Mouse (Mus musculus) ES-Bruce4 (cell line): ENCODE data around the gene Baz2b. TPM values are rescaled to one million over a fixed set of nuclear protein-coding genes. Genes with fewer than 3 reads are reported as not detected.

Experiments used
- H3K27ac ChIP-seq: 2 replicates; pipeline ENCODE4 v1.5.1; 2012; ENCODE audit warnings: low read length, inconsistent platforms; ENCODE audit not compliant: insufficient read depth
- H3K27me3 ChIP-seq: 2 replicates; pipeline ENCODE4 v1.6.1; 2012; ENCODE audit warnings: mild to moderate bottlenecking, low read length, inconsistent platforms; ENCODE audit not compliant: control insufficient read depth, poor library complexity, insufficient read depth, severe bottlenecking
- H3K36me3 ChIP-seq: 2 replicates; pipeline ENCODE4 v1.6.1; 2012; ENCODE audit warnings: inconsistent platforms, mild to moderate bottlenecking, low read length, moderate library complexity; ENCODE audit not compliant: control insufficient read depth, poor library complexity, insufficient read depth, severe bottlenecking
- H3K4me1 ChIP-seq: one replicate; pipeline ENCODE4 v1.8.1; 2011; ENCODE audit warnings: low read length; ENCODE audit not compliant: control insufficient read depth, insufficient read depth
- H3K4me3 ChIP-seq: 2 replicates; pipeline ENCODE4 v1.5.1; 2011; ENCODE audit warnings: low read depth, mild to moderate bottlenecking, low read length
- H3K9ac ChIP-seq: 2 replicates; pipeline ENCODE4 v1.6.1; 2012; ENCODE audit warnings: low read depth, mild to moderate bottlenecking, inconsistent platforms; ENCODE audit not compliant: poor library complexity, severe bottlenecking
- H3K9me3 ChIP-seq: replicated peaks from 2 replicates; pipeline ENCODE4 v1.6.1; 2012; ENCODE audit warnings: mild to moderate bottlenecking, low read length, inconsistent platforms; ENCODE audit not compliant: control insufficient read depth, poor library complexity, insufficient read depth, severe bottlenecking
- CTCF ChIP-seq: IDR thresholded peaks from one replicate; pipeline ENCODE4 v1.8.1; 2011; ENCODE audit warnings: low read depth, low read length
- EP300 ChIP-seq: IDR thresholded peaks from 2 replicates; pipeline ENCODE4 v1.6.1; 2011; ENCODE audit warnings: low read depth, low read length; ENCODE audit not compliant: insufficient read depth
- POLR2A ChIP-seq: IDR thresholded peaks from one replicate; pipeline ENCODE4 v1.8.1; 2011; ENCODE audit warnings: low read length; ENCODE audit not compliant: insufficient read depth
- polyA plus RNA-seq: library from polyadenylated mRNA; stranded (reverse); fragments of >200 nt; gene quantifications from 2 replicates; pipeline ENCODE4 v1.2.4, GENCODE M21; 2011; ENCODE audit warnings: low read depth; ENCODE audit not compliant: missing spikeins, insufficient read depth, insufficient read length

The Baz2b gene
- polyA plus RNA-seq, 1 experiment, result 43.2 TPM

DNA sequence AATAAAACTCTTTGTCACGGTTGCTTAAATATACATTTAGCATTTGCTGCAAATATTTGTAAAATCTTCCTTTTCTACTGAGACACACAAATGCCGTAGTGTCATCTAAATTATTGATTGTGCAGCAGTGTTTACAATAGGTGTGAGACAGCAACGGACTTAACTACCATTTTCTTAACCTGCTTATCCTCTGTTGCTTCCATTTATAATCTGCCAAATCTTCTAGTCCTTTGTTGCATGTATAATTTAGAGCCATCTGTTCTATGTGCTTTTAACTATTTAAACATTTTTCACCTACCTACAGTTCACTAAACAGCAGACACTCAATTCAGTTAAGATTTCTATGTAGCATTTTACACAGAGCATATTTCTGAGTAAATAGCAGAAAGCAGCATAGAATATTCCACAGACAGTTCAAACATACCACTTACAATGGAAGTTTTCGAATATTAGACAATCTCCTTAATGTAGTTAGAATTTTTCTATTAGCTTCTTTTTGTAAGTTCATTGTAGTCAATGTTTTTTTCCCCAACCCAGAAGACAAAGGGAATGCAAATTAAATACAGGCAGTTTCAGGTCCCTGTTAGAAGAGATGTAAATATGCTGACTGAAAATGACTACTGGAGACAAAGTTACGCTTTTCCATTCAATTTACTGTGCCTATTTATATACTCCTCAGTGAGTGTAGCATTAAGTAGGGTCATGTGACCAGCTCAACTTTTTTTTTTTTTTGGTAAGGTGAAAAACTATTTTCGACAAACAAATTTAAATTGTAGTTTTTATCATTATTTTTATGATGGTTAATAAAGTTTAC, 86.4 kb downstream of the Baz2b start:
- H3K9ac ChIP-seq, result no peak overlapping the region
- H3K27ac ChIP-seq, result no peak overlapping the region
- no peak overlapping the region for H3K4me3 ChIP-seq
- TF ChIP-seq POLR2A (no peak), CTCF (no peak), EP300 (no peak)
- no peaks in the 10 kb centered on the region for H3K27me3 ChIP-seq
- no peaks in the 10 kb centered on the region for H3K9me3 ChIP-seq
- no peaks in the 10 kb centered on the region for H3K36me3 ChIP-seq
- H3K4me1 ChIP-seq, result no peaks in the 10 kb centered on the region

DNA sequence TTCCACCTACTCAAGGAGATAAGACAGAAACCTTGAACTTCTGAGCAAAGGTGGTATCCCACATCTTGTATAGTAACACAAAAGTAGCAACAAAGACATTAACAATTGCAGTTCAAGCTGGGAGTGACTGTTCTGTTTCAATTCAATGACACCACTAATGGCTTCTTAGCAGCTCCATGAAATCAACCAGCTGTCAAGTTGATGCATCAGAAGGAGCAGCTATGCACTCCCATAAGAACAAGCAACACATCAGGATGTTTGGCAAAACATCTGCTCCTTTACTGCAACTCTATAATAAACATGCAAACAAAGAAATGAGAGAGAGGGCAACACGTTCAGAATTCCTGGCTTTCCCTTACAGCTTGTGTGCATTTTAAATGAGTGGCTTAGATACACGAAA, 87.5 kb downstream of the Baz2b start:
- H3K4me3 ChIP-seq, result no peak overlapping the region
- H3K27ac ChIP-seq, result no peak overlapping the region
- H3K9me3 ChIP-seq, result no peaks in the 10 kb centered on the region
- H3K4me1 ChIP-seq, result no peaks in the 10 kb centered on the region
- H3K36me3 ChIP-seq, result no peaks in the 10 kb centered on the region
- TF ChIP-seq POLR2A (no peak), EP300 (no peak), CTCF (no peak)
- no peak overlapping the region for H3K9ac ChIP-seq
- no peaks in the 10 kb centered on the region for H3K27me3 ChIP-seq

DNA sequence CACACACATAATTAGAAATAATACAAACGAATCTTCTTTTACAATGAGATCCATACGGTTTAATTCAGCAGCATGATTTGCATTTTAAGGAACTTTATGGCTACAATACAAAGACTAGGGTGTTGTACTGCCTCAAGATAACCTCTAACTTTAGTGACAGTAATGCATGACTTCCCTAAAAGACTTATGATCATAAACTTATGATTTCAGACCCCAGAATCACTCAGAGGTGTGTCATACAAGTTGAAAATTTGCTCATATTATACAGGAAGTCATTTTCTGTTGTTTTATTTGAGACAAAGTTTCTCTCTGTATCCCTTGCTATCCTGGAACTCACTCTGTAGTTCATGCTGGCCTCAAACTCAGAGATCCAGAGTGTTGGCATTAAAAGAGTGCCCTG, 89.0 kb downstream of the Baz2b start:
- Histone ChIP-seq H3K4me1 (no peaks in the 10 kb centered on the region), H3K27me3 (no peaks in the 10 kb centered on the region), H3K9me3 (no peaks in the 10 kb centered on the region), H3K9ac (no peak overlapping the region), H3K27ac (no peak overlapping the region), H3K36me3 (no peaks in the 10 kb centered on the region), H3K4me3 (no peak overlapping the region)
- TF ChIP-seq EP300, result no peak
- no peak for TF ChIP-seq POLR2A
- TF ChIP-seq CTCF, result no peak

DNA sequence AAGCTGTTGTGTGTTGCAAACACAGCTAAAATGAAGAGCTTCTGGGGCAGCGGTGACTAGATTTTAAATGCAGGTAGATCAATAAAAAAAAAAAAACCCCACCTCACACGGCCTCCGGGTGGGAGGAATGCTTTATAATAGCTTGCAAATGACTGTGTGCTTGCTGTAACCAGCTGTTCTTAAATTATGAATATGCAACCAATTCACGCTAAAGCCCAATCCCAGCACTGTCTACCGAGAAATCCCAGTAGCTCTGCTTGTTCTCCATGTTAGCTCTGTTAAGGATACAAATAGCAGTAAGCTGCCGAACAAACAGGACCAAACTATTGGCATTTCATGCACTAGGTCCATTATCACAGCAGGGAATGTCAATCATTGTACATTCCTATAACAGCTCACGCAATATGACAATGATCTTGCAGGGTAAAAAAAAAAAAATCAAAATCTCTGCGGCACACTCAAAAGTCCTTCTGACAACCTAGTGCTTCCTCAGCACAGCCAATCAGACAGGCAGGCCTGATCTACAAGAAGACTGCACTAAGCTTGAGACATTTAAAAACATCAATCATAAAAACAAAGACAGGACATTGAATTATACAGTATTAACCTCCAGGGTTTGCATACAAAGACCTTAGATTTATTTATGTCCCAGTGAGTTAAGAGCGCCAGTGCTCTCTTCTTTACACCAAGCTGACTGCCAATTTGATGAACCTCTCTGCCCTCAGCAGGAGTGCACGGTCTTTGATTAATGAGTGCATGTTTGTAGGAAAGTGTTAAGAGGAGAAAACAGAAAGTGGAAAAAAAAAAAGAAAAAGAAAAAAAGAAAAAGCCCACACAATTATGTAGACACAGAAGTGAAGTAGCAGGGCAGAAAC, 90.7 kb downstream of the Baz2b start:
- H3K4me1 ChIP-seq, result no peaks in the 10 kb centered on the region
- H3K9ac ChIP-seq, result no peak overlapping the region
- no peaks in the 10 kb centered on the region for H3K36me3 ChIP-seq
- no peaks in the 10 kb centered on the region for H3K9me3 ChIP-seq
- no peak for TF ChIP-seq POLR2A
- no peak for TF ChIP-seq EP300
- no peak for TF ChIP-seq CTCF
- no peak overlapping the region for H3K4me3 ChIP-seq
- no peak overlapping the region for H3K27ac ChIP-seq
- H3K27me3 ChIP-seq, result no peaks in the 10 kb centered on the region

- H3K9me3 ChIP-seq, result no peaks in the 10 kb centered on the region
- no peaks in the 10 kb centered on the region for H3K36me3 ChIP-seq
- no peaks in the 10 kb centered on the region for H3K4me1 ChIP-seq
- H3K27ac ChIP-seq, result no peak overlapping the region
- TF ChIP-seq POLR2A (no peak), EP300 (no peak), CTCF (no peak)
- no peaks in the 10 kb centered on the region for H3K27me3 ChIP-seq
- no peak overlapping the region for H3K4me3 ChIP-seq
- no peak overlapping the region for H3K9ac ChIP-seq
These were observed 91.8 kb downstream of the Baz2b start for GRCm38 (mm10) chr2:60117867-60118266.
